Mouse (Mus musculus) G1E (cell line): ENCODE data around the gene Ino80b. TPM values are rescaled to one million over a fixed set of nuclear protein-coding genes. Genes with fewer than 3 reads are reported as not detected.
A peak's percentile ranks its signal among the peaks of the same experiment; 100 is the strongest.

ENCODE experiments used
- ATAC-seq: 2 replicates; pipeline ENCODE4 v1.8.0; 2016; ENCODE audit warnings: mild to moderate bottlenecking; ENCODE audit not compliant: insufficient number of reproducible peaks, poor library complexity, low FRiP score, severe bottlenecking; ENCODE audit errors: extremely low read depth
- DNase-seq: peaks from one replicate; pipeline ENCODE4 v3.0.0; 2012; ENCODE audit warnings: low spot score
- H3K27me3 ChIP-seq: 2 replicates; pipeline ENCODE4 v1.6.1; 2012; ENCODE audit warnings: mild to moderate bottlenecking, low read length, inconsistent platforms; ENCODE audit not compliant: insufficient read depth
- H3K36me3 ChIP-seq: replicated peaks from 2 replicates; pipeline ENCODE3; 2012; ENCODE audit warnings: mild to moderate bottlenecking, inconsistent platforms
- H3K4me1 ChIP-seq: 2 replicates; pipeline ENCODE4 v1.6.1; 2012; ENCODE audit warnings: low read depth, low read length, inconsistent platforms, mixed read lengths; ENCODE audit not compliant: insufficient read depth
- H3K4me3 ChIP-seq: 2 replicates; pipeline ENCODE4 v1.5.1; 2012; ENCODE audit warnings: low read depth, mild to moderate bottlenecking, inconsistent platforms, low read length, moderate library complexity, mixed read lengths
- H3K9me3 ChIP-seq: replicated peaks from 2 replicates; pipeline ENCODE4 v1.6.1; 2012; ENCODE audit warnings: inconsistent platforms
- CTCF ChIP-seq: IDR thresholded peaks from 2 replicates; pipeline ENCODE4 v1.5.1; 2012; ENCODE audit warnings: low read depth, low read length, inconsistent platforms, mixed read lengths
- GATA1 ChIP-seq: IDR thresholded peaks from 2 replicates; pipeline ENCODE4 v1.6.1; 2012; ENCODE audit warnings: borderline replicate concordance, low read length, inconsistent platforms, mixed read lengths
- GATA2 ChIP-seq: IDR thresholded peaks from 2 replicates; pipeline ENCODE4 v1.6.1; 2012; ENCODE audit warnings: low read depth, low read length, inconsistent platforms, borderline replicate concordance
- POLR2AphosphoS5 ChIP-seq: IDR thresholded peaks from 2 replicates; pipeline ENCODE4 v1.6.1; 2012; ENCODE audit warnings: low read depth, low read length, inconsistent platforms; ENCODE audit not compliant: insufficient replicate concordance
- TAL1 ChIP-seq: conservative IDR thresholded peaks from 2 replicates; pipeline ENCODE4 v1.6.1; 2012; ENCODE audit warnings: low read depth, low read length, inconsistent platforms, mixed read lengths
- polyA plus RNA-seq: library from polyadenylated mRNA; stranded (reverse); fragments of >175 nt; gene quantifications from 2 replicates; pipeline ENCODE4 v1.2.3, GENCODE M21; 2012
- total RNA-seq, 2 experiments: library from RNA; stranded (forward) in 1 of 2; stranded (reverse) in 1 of 2; fragments of 200-1000 nt in 1 of 2; fragments of >200 nt in 1 of 2; fragmentation: Nextera tagmentation in 1 of 2; gene quantifications; 2 replicates each; pipeline ENCODE4 v1.2.3; 2014 to 2017

Gene Ino80b
- total and polyA plus RNA-seq, 3 experiments, result 19.7 to 121 (median 21.1) TPM

DNA sequence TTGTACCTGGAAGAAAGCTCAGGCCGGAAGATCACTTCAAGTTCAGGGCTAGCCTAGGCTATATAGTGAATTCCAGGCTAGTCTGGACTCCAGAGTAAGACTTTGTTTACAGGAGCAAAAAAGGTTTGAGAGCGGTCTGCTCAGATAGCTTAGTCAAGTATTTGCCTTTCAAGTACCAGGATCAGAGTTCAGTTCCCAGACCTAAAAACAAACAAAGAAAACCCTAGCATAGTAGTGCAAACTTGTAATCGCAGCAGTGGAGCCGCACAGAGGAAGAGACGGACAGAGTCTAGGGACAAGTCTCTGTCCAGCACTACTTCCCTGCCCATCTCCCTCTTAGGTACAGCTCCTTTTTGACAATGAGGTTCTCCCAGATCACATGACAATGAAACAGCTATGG lies 45.0 kb downstream of the Ino80b start:
- ATAC-seq (no peak), DNase-seq (no peak)
- Histone ChIP-seq H3K9me3 (no peaks in the 10 kb centered on the region), H3K36me3 (peaks cover 44% of the 10 kb centered on the region), H3K4me1 (peaks cover 29% of the 10 kb centered on the region), H3K4me3 (no peak overlapping the region), H3K27me3 (peaks cover 8% of the 10 kb centered on the region)
- TF ChIP-seq POLR2AphosphoS5 (no peak), TAL1 (no peak), GATA2 (no peak), GATA1 (no peak), CTCF (no peak)

DNA sequence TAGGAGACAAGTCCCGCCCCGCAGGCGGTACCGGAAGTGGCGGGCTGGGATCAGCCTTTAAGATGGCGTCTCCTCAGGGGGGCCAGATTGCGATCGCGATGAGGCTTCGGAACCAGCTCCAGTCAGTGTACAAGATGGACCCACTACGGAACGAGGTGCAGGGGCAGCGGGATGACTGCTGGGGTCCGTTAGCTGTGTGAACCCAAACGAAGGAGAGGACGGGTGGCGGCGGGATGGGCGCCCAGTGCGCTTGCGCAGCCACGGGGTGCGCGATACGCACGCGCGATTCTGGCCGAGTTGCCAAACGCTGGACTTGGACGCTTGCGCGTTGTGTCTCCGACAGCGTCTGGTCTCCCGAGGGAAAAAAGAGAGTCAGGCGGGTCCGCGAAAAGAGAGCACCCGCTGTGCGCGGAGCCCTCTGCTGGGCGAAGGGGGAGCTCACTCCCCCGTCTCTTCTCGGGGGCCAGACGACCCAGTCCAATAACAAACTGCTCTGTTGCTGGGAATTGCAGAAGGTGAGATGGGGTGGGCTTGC lies 46.8 kb downstream of the Ino80b start:
- H3K9me3 ChIP-seq, result no peaks in the 10 kb centered on the region
- H3K4me3 ChIP-seq, result peak overlapping the region; percentile 91
- DNase-seq, result peak; percentile 99
- no peak for TF ChIP-seq TAL1
- no peak for TF ChIP-seq POLR2AphosphoS5
- TF ChIP-seq GATA1, result no peak
- no peak for TF ChIP-seq GATA2
- no peak for TF ChIP-seq CTCF
- H3K27me3 ChIP-seq, result peaks cover 3% of the 10 kb centered on the region
- ATAC-seq, result peak; percentile 50; the same call in 1 of the 2 replicates
- H3K4me1 ChIP-seq, result peaks cover 26% of the 10 kb centered on the region
- peaks cover 42% of the 10 kb centered on the region for H3K36me3 ChIP-seq

DNA sequence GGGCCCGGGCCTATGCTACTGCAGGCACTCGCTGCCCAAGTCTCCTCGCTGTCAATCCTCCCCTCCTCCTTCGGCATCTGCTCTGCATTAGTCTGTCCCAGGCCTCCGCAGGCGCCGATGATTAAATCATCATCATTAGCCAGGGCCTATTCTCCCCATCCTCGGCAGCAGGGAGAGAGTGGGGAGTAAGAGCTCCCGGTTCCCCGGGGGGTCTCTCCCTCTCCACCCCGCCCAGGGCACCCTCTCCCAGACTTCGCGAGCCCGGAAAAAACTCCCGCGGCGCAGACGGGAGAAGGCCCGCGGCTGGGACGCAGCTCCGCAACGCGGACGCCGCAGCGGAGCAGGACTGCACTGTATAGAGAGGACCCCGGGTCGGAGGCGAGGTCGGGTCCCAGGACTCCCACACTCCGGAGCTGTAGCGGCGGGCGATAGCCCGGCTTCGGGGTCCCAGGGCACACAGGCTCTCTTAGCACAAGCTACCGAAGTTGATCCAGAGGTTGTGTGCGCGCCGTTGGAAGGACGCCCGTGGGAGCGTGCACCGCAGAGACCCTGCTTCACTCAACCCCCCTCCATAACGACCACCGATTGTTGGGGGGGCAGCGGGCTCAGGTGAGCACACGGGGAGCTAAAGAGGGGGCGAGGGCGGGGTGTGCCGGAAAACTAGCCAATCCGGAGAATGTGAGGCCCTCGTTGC lies 47.5 kb downstream of the Ino80b start, which contains the start of gene Pcgf1:
TSS of gene Pcgf1 (plus strand) at position 240 of the 694 bp plus-strand sequence.
- H3K9me3 ChIP-seq, result no peaks in the 10 kb centered on the region
- H3K36me3 ChIP-seq, result peaks cover 37% of the 10 kb centered on the region
- H3K4me3 ChIP-seq, result peak within 1 kb of the TSS; percentile 91
- TF ChIP-seq GATA1 (no peak), TAL1 (no peak), GATA2 (no peak), CTCF (no peak), POLR2AphosphoS5 (no peak)
- peak; percentile 89 for ATAC-seq
- peaks cover 4% of the 10 kb centered on the region for H3K27me3 ChIP-seq
- peaks cover 26% of the 10 kb centered on the region for H3K4me1 ChIP-seq
- peak; percentile 58 for DNase-seq

DNA sequence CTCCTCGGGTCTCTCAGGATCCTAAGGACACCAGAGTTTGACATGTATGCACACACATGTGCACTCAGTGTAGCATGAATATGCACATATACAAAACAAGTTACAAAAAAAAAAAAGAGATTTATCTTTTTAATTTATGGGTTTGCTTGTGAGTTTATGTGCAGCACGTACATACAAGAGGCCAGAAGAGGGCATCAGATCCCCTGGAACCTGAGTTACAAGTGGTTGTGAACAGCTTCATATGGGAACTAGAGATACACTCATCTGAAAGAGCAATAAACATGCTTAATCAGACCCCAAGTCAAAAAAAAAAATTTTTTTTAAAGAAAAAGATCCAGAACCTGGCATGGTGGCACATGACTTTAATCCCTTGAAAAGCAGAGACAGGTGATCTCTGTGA lies 50.3 kb downstream of the Ino80b start:
- peaks cover 15% of the 10 kb centered on the region for H3K9me3 ChIP-seq
- H3K27me3 ChIP-seq, result peaks cover 31% of the 10 kb centered on the region
- ATAC-seq (no peak), DNase-seq (no peak)
- TF ChIP-seq CTCF (no peak), GATA2 (no peak), TAL1 (no peak), POLR2AphosphoS5 (no peak), GATA1 (no peak)
- H3K4me1 ChIP-seq, result peaks cover 23% of the 10 kb centered on the region
- no peak overlapping the region for H3K4me3 ChIP-seq
- H3K36me3 ChIP-seq, result peaks cover 11% of the 10 kb centered on the region

Other genes starting within 250 kb of the Ino80b start
Only the 20 nearest of the 23 such genes appear.
- not detected in 2 replicates for gene Sema4f, start 185.7 kb downstream of the Ino80b start, total RNA-seq (2014; fragmentation: Nextera tagmentation)
- gene Sema4f, start 185.7 kb downstream of the Ino80b start, total RNA-seq (2017), result 0.11 TPM in 1 of 2 replicates, not detected in the other
- not detected in 2 replicates for gene Sema4f, start 185.7 kb downstream of the Ino80b start, polyA plus RNA-seq
- gene M1ap, start 178.5 kb downstream of the Ino80b start, total RNA-seq (2014; fragmentation: Nextera tagmentation), result 6.7 and 12.3 TPM in 2 replicates
- 3.3 and 3.5 TPM in 2 replicates for gene M1ap, start 178.5 kb downstream of the Ino80b start, total RNA-seq (2017)
- 7.4 and 8.2 TPM in 2 replicates for gene M1ap, start 178.5 kb downstream of the Ino80b start, polyA plus RNA-seq
- 5.1 and 7.8 TPM in 2 replicates for gene Dok1, start 92.0 kb downstream of the Ino80b start, total RNA-seq (2014; fragmentation: Nextera tagmentation)
- gene Dok1, start 92.0 kb downstream of the Ino80b start, total RNA-seq (2017), result 28.4 and 30.6 TPM in 2 replicates
- gene Dok1, start 92.0 kb downstream of the Ino80b start, polyA plus RNA-seq, result 78.1 and 82.5 TPM in 2 replicates
- gene Loxl3, start 91.3 kb downstream of the Ino80b start, total RNA-seq (2014; fragmentation: Nextera tagmentation), result 0.75 and 0.87 TPM in 2 replicates
- gene Loxl3, start 91.3 kb downstream of the Ino80b start, total RNA-seq (2017), result 0.71 and 1.1 TPM in 2 replicates
- 0.12 and 0.32 TPM in 2 replicates for gene Loxl3, start 91.3 kb downstream of the Ino80b start, polyA plus RNA-seq
- gene Aup1, start 70.9 kb downstream of the Ino80b start, total RNA-seq (2014; fragmentation: Nextera tagmentation), result 409 and 454 TPM in 2 replicates
- 133 and 163 TPM in 2 replicates for gene Aup1, start 70.9 kb downstream of the Ino80b start, total RNA-seq (2017)
- 1,014 and 1,378 TPM in 2 replicates for gene Aup1, start 70.9 kb downstream of the Ino80b start, polyA plus RNA-seq
- 36.0 and 39.9 TPM in 2 replicates for gene Htra2, start 70.2 kb downstream of the Ino80b start, total RNA-seq (2014; fragmentation: Nextera tagmentation)
- 36.7 and 47.0 TPM in 2 replicates for gene Htra2, start 70.2 kb downstream of the Ino80b start, total RNA-seq (2017)
- 35.6 and 36.5 TPM in 2 replicates for gene Htra2, start 70.2 kb downstream of the Ino80b start, polyA plus RNA-seq
- 23.5 and 28.7 TPM in 2 replicates for gene Dqx1, start 67.6 kb downstream of the Ino80b start, total RNA-seq (2014; fragmentation: Nextera tagmentation)
- gene Dqx1, start 67.6 kb downstream of the Ino80b start, total RNA-seq (2017), result 2.5 and 3.8 TPM in 2 replicates
- gene Dqx1, start 67.6 kb downstream of the Ino80b start, polyA plus RNA-seq, result 1.4 and 2.3 TPM in 2 replicates
- not detected in 2 replicates for gene Tlx2, start 55.1 kb downstream of the Ino80b start, total RNA-seq (2014; fragmentation: Nextera tagmentation)
- gene Tlx2, start 55.1 kb downstream of the Ino80b start, total RNA-seq (2017), result not detected in 2 replicates
- gene Tlx2, start 55.1 kb downstream of the Ino80b start, polyA plus RNA-seq, result not detected in 2 replicates
- 41.1 and 57.1 TPM in 2 replicates for gene Pcgf1, start 47.6 kb downstream of the Ino80b start, total RNA-seq (2014; fragmentation: Nextera tagmentation)
- 14.5 and 17.8 TPM in 2 replicates for gene Pcgf1, start 47.6 kb downstream of the Ino80b start, total RNA-seq (2017)
- 8.7 and 10.8 TPM in 2 replicates for gene Pcgf1, start 47.6 kb downstream of the Ino80b start, polyA plus RNA-seq
- not detected in 2 replicates for gene Lbx2, start 39.1 kb downstream of the Ino80b start, total RNA-seq (2014; fragmentation: Nextera tagmentation)
- gene Lbx2, start 39.1 kb downstream of the Ino80b start, total RNA-seq (2017), result not detected in 2 replicates
- gene Lbx2, start 39.1 kb downstream of the Ino80b start, polyA plus RNA-seq, result 0.15 and 0.19 TPM in 2 replicates
- gene Ccdc142, start 23.8 kb downstream of the Ino80b start, total RNA-seq (2014; fragmentation: Nextera tagmentation), result 1.0 and 3.4 TPM in 2 replicates
- gene Ccdc142, start 23.8 kb downstream of the Ino80b start, total RNA-seq (2017), result 4.2 and 4.4 TPM in 2 replicates
- gene Ccdc142, start 23.8 kb downstream of the Ino80b start, polyA plus RNA-seq, result 5.5 and 6.3 TPM in 2 replicates
- gene Gm42688, start 23.8 kb downstream of the Ino80b start, total RNA-seq (2014; fragmentation: Nextera tagmentation), result 2.6 and 2.9 TPM in 2 replicates
- gene Gm42688, start 23.8 kb downstream of the Ino80b start, total RNA-seq (2017), result 3.9 and 4.3 TPM in 2 replicates
- 2.5 and 3.4 TPM in 2 replicates for gene Gm42688, start 23.8 kb downstream of the Ino80b start, polyA plus RNA-seq
- gene Mrpl53, start 16.4 kb downstream of the Ino80b start, total RNA-seq (2014; fragmentation: Nextera tagmentation), result 17.5 and 22.1 TPM in 2 replicates
- gene Mrpl53, start 16.4 kb downstream of the Ino80b start, total RNA-seq (2017), result 28.5 and 32.5 TPM in 2 replicates
- 43.2 and 51.2 TPM in 2 replicates for gene Mrpl53, start 16.4 kb downstream of the Ino80b start, polyA plus RNA-seq
- 26.5 and 28.3 TPM in 2 replicates for gene Mogs, start 9.9 kb downstream of the Ino80b start, total RNA-seq (2014; fragmentation: Nextera tagmentation)
- 44.6 and 47.7 TPM in 2 replicates for gene Mogs, start 9.9 kb downstream of the Ino80b start, total RNA-seq (2017)
- 104 and 116 TPM in 2 replicates for gene Mogs, start 9.9 kb downstream of the Ino80b start, polyA plus RNA-seq
- gene Wbp1, start 3.9 kb downstream of the Ino80b start, total RNA-seq (2014; fragmentation: Nextera tagmentation), result 30.8 and 49.1 TPM in 2 replicates
- gene Wbp1, start 3.9 kb downstream of the Ino80b start, total RNA-seq (2017), result 94.7 and 104 TPM in 2 replicates
- gene Wbp1, start 3.9 kb downstream of the Ino80b start, polyA plus RNA-seq, result 32.3 and 47.9 TPM in 2 replicates
- gene Rtkn, start 10.0 kb upstream of the Ino80b start, total RNA-seq (2014; fragmentation: Nextera tagmentation), result 6.8 and 7.6 TPM in 2 replicates
- gene Rtkn, start 10.0 kb upstream of the Ino80b start, total RNA-seq (2017), result 4.0 and 4.9 TPM in 2 replicates
- gene Rtkn, start 10.0 kb upstream of the Ino80b start, polyA plus RNA-seq, result 34.2 and 48.4 TPM in 2 replicates
- gene Wdr54, start 31.0 kb upstream of the Ino80b start, total RNA-seq (2014; fragmentation: Nextera tagmentation), result not detected in 2 replicates
- gene Wdr54, start 31.0 kb upstream of the Ino80b start, total RNA-seq (2017), result 0.27 TPM in 1 of 2 replicates, not detected in the other
- gene Wdr54, start 31.0 kb upstream of the Ino80b start, polyA plus RNA-seq, result not detected in 2 replicates
- not detected in 2 replicates for gene 1700003E16Rik, start 31.0 kb upstream of the Ino80b start, total RNA-seq (2014; fragmentation: Nextera tagmentation)
- gene 1700003E16Rik, start 31.0 kb upstream of the Ino80b start, total RNA-seq (2017), result 0.12 and 0.16 TPM in 2 replicates
- not detected in 2 replicates for gene 1700003E16Rik, start 31.0 kb upstream of the Ino80b start, polyA plus RNA-seq
- 83.0 and 86.3 TPM in 2 replicates for gene Dctn1, start 40.5 kb upstream of the Ino80b start, total RNA-seq (2014; fragmentation: Nextera tagmentation)
- 31.0 and 51.6 TPM in 2 replicates for gene Dctn1, start 40.5 kb upstream of the Ino80b start, total RNA-seq (2017)
- 243 and 444 TPM in 2 replicates for gene Dctn1, start 40.5 kb upstream of the Ino80b start, polyA plus RNA-seq
- gene Slc4a5, start 94.4 kb upstream of the Ino80b start, total RNA-seq (2014; fragmentation: Nextera tagmentation), result not detected in 2 replicates
- gene Slc4a5, start 94.4 kb upstream of the Ino80b start, total RNA-seq (2017), result 0.05 TPM in 1 of 2 replicates, not detected in the other
- not detected in 2 replicates for gene Slc4a5, start 94.4 kb upstream of the Ino80b start, polyA plus RNA-seq